Mouse (Mus musculus): ENCODE data around the gene Commd6. TPM values are rescaled to one million over a fixed set of nuclear protein-coding genes. Genes with fewer than 3 reads are reported as not detected.
"Not testable (repeated sequence)": the region's sequence is repeated elsewhere in the genome, so short reads cannot be mapped to it uniquely, and the experiment has no call there.

Commd6 gene
- polyA plus RNA-seq, 1 experiment from 2014 or later: 119 TPM

DNA sequence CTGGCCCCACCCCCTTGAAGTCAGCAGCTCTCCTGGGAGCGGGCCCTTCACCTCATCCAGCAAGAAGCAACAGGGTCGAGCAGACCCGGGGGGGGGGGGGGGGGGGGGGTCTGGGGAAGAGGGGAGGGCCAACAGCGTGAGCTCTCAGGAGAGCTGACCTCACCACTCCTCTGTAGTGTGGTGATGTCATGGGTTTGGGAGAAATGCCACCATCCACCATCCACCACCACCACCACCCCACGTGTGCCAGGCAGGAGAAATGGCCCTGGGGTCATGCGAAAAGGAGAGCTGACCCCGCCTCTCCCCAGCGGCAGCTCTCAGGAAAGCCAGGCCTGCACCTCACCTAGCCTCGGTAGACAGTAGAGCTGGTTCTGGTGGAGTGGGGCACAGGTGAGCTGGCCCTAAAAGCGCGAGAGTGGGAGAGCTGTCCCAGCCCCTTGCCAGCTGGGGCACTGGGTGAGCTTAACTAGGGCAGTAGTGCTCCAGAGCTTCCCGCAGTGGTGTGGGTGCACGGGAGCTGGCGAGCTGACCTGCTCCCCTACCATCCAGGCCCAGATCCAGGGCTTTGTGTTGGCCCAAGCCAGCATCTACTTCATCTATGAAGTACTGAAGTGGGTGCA, 43.3 kb downstream of the Commd6 start:
- Histone ChIP-seq H3K4me2 (replicated peaks; ENCODE audit: low read depth, low read length) (no peak overlapping the region), H3K9me3 (ENCODE audit: control insufficient read depth, low read length) (no peaks in the 10 kb centered on the region), H3K36me3 (ENCODE audit: control insufficient read depth, insufficient read depth, low read length) (no peaks in the 10 kb centered on the region), H3K9ac (ENCODE audit: low read depth, low read length) (no peak overlapping the region), H3K27me3 (ENCODE audit: control insufficient read depth, insufficient read depth, low read length) (no peaks in the 10 kb centered on the region), H3K4me1 (replicated peaks; ENCODE audit: control insufficient read depth, insufficient read depth, low read length) (no peaks in the 10 kb centered on the region), H3K27ac (ENCODE audit: low read depth, low read length) (no peak overlapping the region), H3K4me3 (ENCODE audit: low read depth, low read length) (no peak overlapping the region)
- DNase-seq (ENCODE audit: low spot score): no peak
- ATAC-seq (ENCODE audit: low FRiP score): no peak
- WGBS: 89% methylated on average over 12 of the region's 14 CpGs

- H3K4me1 ChIP-seq (replicated peaks; ENCODE audit: control insufficient read depth, insufficient read depth, low read length): no peaks in the 10 kb centered on the region
- 94% methylated on average over 9 of the region's 9 CpGs for WGBS
- no peak overlapping the region for H3K9ac ChIP-seq (ENCODE audit: low read depth, low read length)
- H3K27me3 ChIP-seq (ENCODE audit: control insufficient read depth, insufficient read depth, low read length): no peaks in the 10 kb centered on the region
- H3K9me3 ChIP-seq (ENCODE audit: control insufficient read depth, low read length): no peaks in the 10 kb centered on the region
- H3K27ac ChIP-seq (ENCODE audit: low read depth, low read length): no peak overlapping the region
- no peak overlapping the region for H3K4me2 ChIP-seq (replicated peaks; ENCODE audit: low read depth, low read length)
- H3K36me3 ChIP-seq (ENCODE audit: control insufficient read depth, insufficient read depth, low read length): no peaks in the 10 kb centered on the region
- ATAC-seq (ENCODE audit: low FRiP score): no peak
- DNase-seq (ENCODE audit: low spot score): no peak
- no peak overlapping the region for H3K4me3 ChIP-seq (ENCODE audit: low read depth, low read length)
Observed at GRCm38 (mm10) chr14:101596691-101597090, 43.8 kb downstream of the Commd6 start.

GRCm38 (mm10) chr14:101595301-101596080, 45.0 kb downstream of the Commd6 start:
- no peak for ATAC-seq (ENCODE audit: low FRiP score)
- Histone ChIP-seq H3K27me3 (ENCODE audit: control insufficient read depth, insufficient read depth, low read length) (no peaks in the 10 kb centered on the region), H3K4me1 (replicated peaks; ENCODE audit: control insufficient read depth, insufficient read depth, low read length) (no peaks in the 10 kb centered on the region), H3K36me3 (ENCODE audit: control insufficient read depth, insufficient read depth, low read length) (no peaks in the 10 kb centered on the region), H3K27ac (ENCODE audit: low read depth, low read length) (no peak overlapping the region), H3K9ac (ENCODE audit: low read depth, low read length) (no peak overlapping the region), H3K4me3 (ENCODE audit: low read depth, low read length) (no peak overlapping the region), H3K4me2 (replicated peaks; ENCODE audit: low read depth, low read length) (no peak overlapping the region), H3K9me3 (ENCODE audit: control insufficient read depth, low read length) (no peaks in the 10 kb centered on the region)
- 94% methylated on average over 13 of the region's 13 CpGs for WGBS
- no peak for DNase-seq (ENCODE audit: low spot score)

GRCm38 (mm10) chr14:101594001-101594400, 46.5 kb downstream of the Commd6 start:
- no peak overlapping the region for H3K9ac ChIP-seq (ENCODE audit: low read depth, low read length)
- ATAC-seq (ENCODE audit: low FRiP score): no peak
- no peaks in the 10 kb centered on the region for H3K9me3 ChIP-seq (ENCODE audit: control insufficient read depth, low read length)
- H3K4me1 ChIP-seq (replicated peaks; ENCODE audit: control insufficient read depth, insufficient read depth, low read length): no peaks in the 10 kb centered on the region
- 87% methylated on average over 5 of the region's 5 CpGs for WGBS
- no peaks in the 10 kb centered on the region for H3K27me3 ChIP-seq (ENCODE audit: control insufficient read depth, insufficient read depth, low read length)
- no peak overlapping the region for H3K4me3 ChIP-seq (ENCODE audit: low read depth, low read length)
- H3K4me2 ChIP-seq (replicated peaks; ENCODE audit: low read depth, low read length): no peak overlapping the region
- no peak for DNase-seq (ENCODE audit: low spot score)
- no peaks in the 10 kb centered on the region for H3K36me3 ChIP-seq (ENCODE audit: control insufficient read depth, insufficient read depth, low read length)
- no peak overlapping the region for H3K27ac ChIP-seq (ENCODE audit: low read depth, low read length)

DNA sequence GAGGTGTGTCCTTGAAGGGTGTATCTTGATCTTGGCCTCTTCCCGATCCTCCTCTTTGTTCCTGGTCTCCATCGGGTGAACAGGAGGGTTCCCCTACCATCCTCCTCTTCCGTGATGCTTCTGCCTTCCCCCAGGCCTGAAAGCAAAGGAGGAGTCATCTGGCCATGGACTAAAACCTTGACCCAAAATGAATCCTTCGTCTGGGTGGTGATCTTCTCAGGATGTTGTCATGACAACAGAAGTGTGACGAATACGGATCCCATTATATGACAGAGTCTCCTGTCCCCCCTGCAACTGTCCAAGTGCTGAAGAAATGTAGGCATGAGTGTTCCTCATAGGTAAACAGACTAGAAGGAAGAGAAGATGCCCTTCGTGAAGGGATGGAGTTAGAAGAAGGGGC, 47.1 kb downstream of the Commd6 start:
- Histone ChIP-seq H3K36me3 (ENCODE audit: control insufficient read depth, insufficient read depth, low read length) (no peaks in the 10 kb centered on the region), H3K9me3 (ENCODE audit: control insufficient read depth, low read length) (no peaks in the 10 kb centered on the region), H3K4me3 (ENCODE audit: low read depth, low read length) (no peak overlapping the region), H3K4me1 (replicated peaks; ENCODE audit: control insufficient read depth, insufficient read depth, low read length) (no peaks in the 10 kb centered on the region), H3K9ac (ENCODE audit: low read depth, low read length) (no peak overlapping the region), H3K27ac (ENCODE audit: low read depth, low read length) (no peak overlapping the region), H3K4me2 (replicated peaks; ENCODE audit: low read depth, low read length) (no peak overlapping the region), H3K27me3 (ENCODE audit: control insufficient read depth, insufficient read depth, low read length) (no peaks in the 10 kb centered on the region)
- ATAC-seq (ENCODE audit: low FRiP score) (no peak), DNase-seq (ENCODE audit: low spot score) (no peak)
- 80% methylated on average over 7 of the region's 7 CpGs for WGBS

DNA sequence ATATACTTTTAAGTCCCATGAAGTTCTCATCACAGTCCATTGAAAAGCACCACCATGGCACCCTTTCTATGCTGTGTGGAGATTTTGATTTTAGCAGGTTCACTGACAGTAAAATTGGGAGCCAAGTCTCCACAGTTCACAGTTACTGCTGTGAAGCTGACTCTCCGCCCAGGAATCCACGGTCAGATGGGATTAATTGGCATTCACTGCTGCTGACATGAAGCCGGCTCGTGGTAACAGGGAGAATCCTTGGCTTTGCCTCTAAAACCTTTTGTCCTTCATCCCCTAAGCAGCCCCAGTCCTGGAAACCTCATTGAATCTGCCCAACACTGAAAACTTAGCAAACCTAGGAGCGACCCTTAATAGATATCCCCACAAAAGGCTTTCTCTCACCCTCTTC, 49.4 kb downstream of the Commd6 start:
- Histone ChIP-seq H3K27ac (ENCODE audit: low read depth, low read length) (no peak overlapping the region), H3K27me3 (ENCODE audit: control insufficient read depth, insufficient read depth, low read length) (no peaks in the 10 kb centered on the region), H3K9me3 (ENCODE audit: control insufficient read depth, low read length) (no peaks in the 10 kb centered on the region), H3K4me1 (replicated peaks; ENCODE audit: control insufficient read depth, insufficient read depth, low read length) (no peaks in the 10 kb centered on the region), H3K36me3 (ENCODE audit: control insufficient read depth, insufficient read depth, low read length) (no peaks in the 10 kb centered on the region), H3K9ac (ENCODE audit: low read depth, low read length) (no peak overlapping the region), H3K4me2 (replicated peaks; ENCODE audit: low read depth, low read length) (no peak overlapping the region), H3K4me3 (ENCODE audit: low read depth, low read length) (no peak overlapping the region)
- DNase-seq (ENCODE audit: low spot score): no peak
- ATAC-seq (ENCODE audit: low FRiP score): no peak
- WGBS: 78% methylated on average over 5 of the region's 5 CpGs

- not testable (repeated sequence) for H3K9ac ChIP-seq (ENCODE audit: low read depth, low read length); ATAC-seq (ENCODE audit: low FRiP score); DNase-seq (ENCODE audit: low spot score); H3K9me3 ChIP-seq (ENCODE audit: control insufficient read depth, low read length); H3K4me2 ChIP-seq (replicated peaks; ENCODE audit: low read depth, low read length); H3K27ac ChIP-seq (ENCODE audit: low read depth, low read length); H3K4me1 ChIP-seq (replicated peaks; ENCODE audit: control insufficient read depth, insufficient read depth, low read length); H3K4me3 ChIP-seq (ENCODE audit: low read depth, low read length); H3K36me3 ChIP-seq (ENCODE audit: control insufficient read depth, insufficient read depth, low read length); H3K27me3 ChIP-seq (ENCODE audit: control insufficient read depth, insufficient read depth, low read length)
- WGBS: 84% methylated on average over 2 of the region's 4 CpGs
Observed at GRCm38 (mm10) chr14:101588209-101588991, 52.1 kb downstream of the Commd6 start.

DNA sequence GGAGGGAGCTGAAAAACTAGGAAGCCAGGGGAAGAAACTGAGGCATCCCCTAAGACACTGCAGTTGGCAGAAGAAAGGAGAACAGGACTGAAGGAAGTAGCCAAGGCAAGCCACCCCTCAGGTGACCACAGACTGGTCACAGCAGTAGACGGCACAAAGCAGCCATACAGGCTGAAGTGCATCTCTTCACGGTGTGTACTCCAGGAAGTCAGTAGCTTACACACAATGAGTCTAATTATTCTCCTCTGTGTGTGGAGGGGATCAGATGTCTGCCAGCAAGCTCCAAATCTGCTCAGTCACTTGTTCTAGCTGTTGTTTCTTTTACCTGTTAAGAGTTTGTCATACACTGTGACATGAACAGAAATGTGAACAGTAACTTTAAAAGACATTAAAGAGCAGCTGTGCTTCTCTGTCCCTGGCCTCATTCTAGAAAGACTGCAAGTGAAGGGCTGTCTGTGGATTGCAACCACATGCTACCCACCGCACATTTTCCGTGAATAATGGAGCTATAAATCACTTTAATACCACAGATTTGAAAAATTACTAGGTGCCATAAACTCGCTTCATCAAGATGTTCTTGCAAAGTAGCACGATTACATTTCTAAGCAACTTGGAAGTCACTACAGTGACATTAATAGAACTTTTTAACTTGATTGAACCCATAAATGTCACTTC, 53.0 kb downstream of the Commd6 start:
- H3K36me3 ChIP-seq (ENCODE audit: control insufficient read depth, insufficient read depth, low read length); H3K27ac ChIP-seq (ENCODE audit: low read depth, low read length): not testable (repeated sequence)
- 87% methylated on average over 4 of the region's 6 CpGs for WGBS

More for the DNA sequence above, 53.0 kb downstream of the Commd6 start:
- not testable (repeated sequence) for H3K9ac ChIP-seq (ENCODE audit: low read depth, low read length); H3K4me2 ChIP-seq (replicated peaks; ENCODE audit: low read depth, low read length); DNase-seq (ENCODE audit: low spot score); H3K27me3 ChIP-seq (ENCODE audit: control insufficient read depth, insufficient read depth, low read length); H3K4me3 ChIP-seq (ENCODE audit: low read depth, low read length); H3K4me1 ChIP-seq (replicated peaks; ENCODE audit: control insufficient read depth, insufficient read depth, low read length); H3K9me3 ChIP-seq (ENCODE audit: control insufficient read depth, low read length); ATAC-seq (ENCODE audit: low FRiP score)

All from hindbrain, embryonic 11.5 days (tissue).